Mouse (Mus musculus): ENCODE results near the gene Mutyh.

DNA sequence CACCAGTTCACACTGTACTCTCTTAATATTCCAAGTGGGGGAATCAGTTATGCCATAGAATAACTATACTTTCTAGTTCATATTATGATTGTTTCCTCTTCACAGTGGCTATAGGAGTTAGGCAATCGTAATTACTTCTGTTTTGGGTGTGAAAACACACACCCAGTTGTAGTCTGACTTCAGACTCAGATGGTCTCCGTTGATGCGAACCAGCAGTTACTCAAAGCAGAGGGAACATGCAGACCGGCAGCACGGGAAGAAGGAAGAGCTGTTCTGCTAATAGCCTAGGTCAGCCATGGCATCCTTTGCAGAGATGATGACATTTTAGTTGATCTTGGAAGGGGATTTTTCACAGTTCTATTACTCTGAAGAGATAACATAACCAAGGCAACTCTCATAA, 39.0 kb upstream of the Mutyh start:
- TF ChIP-seq CTCF (IDR thresholded peaks at IDR 0.05) (no peak), EP300 (IDR thresholded peaks at IDR 0.05) (no peak)
